Mouse (Mus musculus) embryonic fibroblast, embryonic 13.5 days (primary cell): ENCODE results near the gene Kif26b.

Experiments
- CTCF ChIP-seq: IDR thresholded peaks from 2 replicates; pipeline ENCODE4 v1.5.1; 2011; ENCODE audit warnings: mild to moderate bottlenecking, control low read depth, low read length, moderate library complexity, borderline replicate concordance; ENCODE audit not compliant: insufficient read depth
- POLR2A ChIP-seq: IDR thresholded peaks from 2 replicates; pipeline ENCODE4 v1.6.1; 2011; ENCODE audit warnings: low read depth, mild to moderate bottlenecking, control low read depth, low read length, moderate library complexity

DNA sequence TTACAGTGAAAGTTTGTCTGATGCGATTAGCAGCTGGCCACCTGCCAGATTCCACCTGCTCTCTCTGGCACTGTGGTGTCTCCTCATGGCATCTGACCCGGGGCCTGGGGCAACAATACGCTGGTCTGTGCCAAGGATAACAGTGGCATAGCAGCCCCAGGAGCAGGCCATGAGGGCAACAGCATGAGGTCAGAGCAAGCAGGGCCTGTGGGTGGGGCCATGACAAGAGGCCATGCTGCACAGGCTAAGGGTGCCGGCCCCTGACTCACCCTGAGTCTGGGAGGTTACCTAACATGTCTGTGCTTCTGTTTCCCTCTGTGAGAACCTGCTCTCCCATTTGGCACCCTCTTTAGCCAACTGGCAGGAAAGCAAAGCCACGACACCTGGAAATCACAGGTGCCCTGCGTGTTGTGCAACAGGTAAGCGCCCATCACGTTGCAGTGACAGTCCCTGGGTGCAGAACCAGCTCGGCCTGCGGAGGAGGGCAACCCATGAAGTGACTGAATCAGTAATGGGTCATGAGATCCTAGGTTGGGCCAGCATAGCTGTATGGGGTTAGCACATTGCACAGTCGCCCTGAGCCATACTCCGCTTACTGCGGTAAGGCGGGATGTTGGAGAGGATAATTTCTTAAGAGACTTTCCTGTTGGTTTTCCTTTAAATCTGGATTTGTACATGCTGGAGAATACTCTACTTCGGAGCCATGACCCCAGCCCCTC, 72.1 kb downstream of the Kif26b start:
- TF ChIP-seq POLR2A (no peak), CTCF (no peak)
